ENCODE assay signal across 50 mouse cellular contexts in the genomic region with DNA sequence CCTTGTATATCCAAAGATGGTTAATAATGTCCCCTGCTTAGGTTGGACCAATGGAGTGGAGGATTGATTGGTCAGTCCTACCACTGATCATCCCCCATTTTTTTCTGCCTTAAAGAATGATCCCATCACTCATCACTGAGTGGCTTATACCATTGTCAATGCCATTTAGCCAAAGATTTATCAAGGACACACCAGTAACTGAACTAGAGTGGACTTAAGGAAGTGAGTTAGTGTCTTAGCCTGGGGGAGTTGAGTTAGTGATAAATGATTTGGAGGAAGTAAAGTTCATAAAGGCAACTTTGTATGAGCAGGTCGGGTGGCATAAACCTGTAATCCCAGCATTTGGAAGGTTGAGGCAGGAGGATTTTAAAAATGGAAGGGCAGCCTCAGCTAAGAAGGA. TPM values are rescaled to one million over a fixed set of nuclear protein-coding genes. Genes with fewer than 3 reads are reported as not detected.
"Had no signal": no experiment of that assay in that cellular context is flagged by ENCODE, and none has a peak within 500 bp of the region (broad histone marks: within the 10 kb centered on the region; RNA-seq: fewer than 3 reads in every experiment).

No protein-coding gene starts in this region.

- H3K9ac ChIP-seq: heart, embryonic 12.5 days; heart, embryonic 13.5 days; heart, embryonic 15.5 days; hindbrain, embryonic 12.5 days; hindbrain, embryonic 13.5 days; hindbrain, embryonic 14.5 days; hindbrain, embryonic 15.5 days; intestine, embryonic 15.5 days; kidney, embryonic 15.5 days had no signal

- H3K27me3 ChIP-seq: heart, embryonic 12.5 days; heart, embryonic 13.5 days; heart, embryonic 15.5 days; hindbrain, embryonic 12.5 days; hindbrain, embryonic 13.5 days; hindbrain, embryonic 15.5 days; intestine, embryonic 15.5 days; kidney, embryonic 15.5 days had no signal

- H3K9me3 ChIP-seq: heart, embryonic 10.5 days; heart, embryonic 13.5 days; heart, embryonic 15.5 days; hindbrain, embryonic 10.5 days; hindbrain, embryonic 12.5 days; hindbrain, embryonic 13.5 days; hindbrain, embryonic 15.5 days; intestine, embryonic 15.5 days; kidney, embryonic 15.5 days had no signal

- DNase-seq: heart, postnatal 10 days; heart, postnatal 14 days; heart, postnatal 36 days; heart, postnatal 4 days; kidney, adult 11 months; kidney, adult 18-20 months; kidney, adult 2 months; kidney, adult 8-10 months; kidney, adult 9 months; kidney, postnatal 10 days; kidney, postnatal 14 days; kidney, postnatal 25 days; kidney, postnatal 36 days; kidney, postnatal 4 days; layer of hippocampus, adult 9-11 months; layer of hippocampus, postnatal 36 days had no signal

- H3K27ac ChIP-seq: heart, embryonic 10.5 days; hindbrain, embryonic 10.5 days; hindbrain, embryonic 12.5 days; hindbrain, embryonic 13.5 days; hindbrain, embryonic 14.5 days; hindbrain, embryonic 15.5 days; hindbrain, postnatal 0 days; intestine, embryonic 15.5 days; kidney, embryonic 15.5 days; kidney, postnatal 0 days; layer of hippocampus, adult 2 months; left cerebral cortex, adult 2 months had no signal

- H3K4me3 ChIP-seq: heart, embryonic 10.5 days; heart, embryonic 12.5 days; heart, embryonic 13.5 days; heart, embryonic 15.5 days; hindbrain, embryonic 10.5 days; hindbrain, embryonic 12.5 days; hindbrain, embryonic 13.5 days; hindbrain, embryonic 15.5 days; intestine, embryonic 15.5 days; kidney, embryonic 15.5 days; layer of hippocampus, adult 2 months; left cerebral cortex, adult 2 months had no signal

- H3K36me3 ChIP-seq: hindbrain, embryonic 12.5 days; intestine, embryonic 15.5 days had no signal

RNA-seq across cellular contexts. Expression of a gene that starts 26.2 kb away (rescaled TPM):
- total RNA-seq: heart, postnatal 10 days; heart, postnatal 14 days; heart, postnatal 36 days; heart, postnatal 4 days; hematopoietic stem cell, adult 5-6 weeks; hindbrain, postnatal 0 days; layer of hippocampus, adult 18-20 months; layer of hippocampus, adult 2 months; layer of hippocampus, adult 8-10 months; layer of hippocampus, postnatal 10 days; layer of hippocampus, postnatal 14 days; layer of hippocampus, postnatal 25 days; layer of hippocampus, postnatal 36 days; left cerebral cortex, adult 18-20 months; left cerebral cortex, adult 2 months had no signal
- polyA plus RNA-seq: heart, embryonic 13.5 days; heart, embryonic 14.5 days; heart, embryonic 15.5 days; heart, embryonic 16.5 days; heart, postnatal 0 days; hindbrain, embryonic 10.5 days; hindbrain, embryonic 11.5 days; hindbrain, embryonic 13.5 days; hindbrain, embryonic 14.5 days; hindbrain, embryonic 15.5 days; hindbrain, embryonic 16.5 days; hindbrain, postnatal 0 days; inflammation-experienced regulatory T-cells, adult 6 months; intestine, embryonic 14.5 days; intestine, embryonic 16.5 days; intestine, postnatal 0 days; kidney, embryonic 14.5 days; kidney, embryonic 15.5 days; kidney, embryonic 16.5 days; kidney, postnatal 0 days; large intestine, adult 2 months had no signal
